Mouse (Mus musculus) ES-E14 (cell line): ENCODE measurements at regions not wholly inside any gene's neighbourhood (a gene's known extent, or its start where the extent isn't known, plus 50 kb on each side); places are given as distances from the start of the nearest gene placed in this dataset.

Source experiments
- DNase-seq: peaks from one replicate; pipeline ENCODE4 v3.0.0-alpha.2; 2013; ENCODE audit warnings: low read depth, low spot score
- H3K27ac ChIP-seq: 2 replicates; pipeline ENCODE4 v1.5.1; 2012; ENCODE audit warnings: low read depth, mild to moderate bottlenecking, low read length, moderate library complexity, mixed read lengths; ENCODE audit not compliant: poor library complexity, insufficient read depth, severe bottlenecking
- H3K36me3 ChIP-seq: 2 replicates; pipeline ENCODE4 v1.6.1; 2012; ENCODE audit warnings: mild to moderate bottlenecking, low read length, moderate library complexity, mixed read lengths; ENCODE audit not compliant: control insufficient read depth, poor library complexity, insufficient read depth, severe bottlenecking
- H3K4me1 ChIP-seq, 2 experiments: fragments of 150-350 bp in 1 of 2; sonication (generic) in 1 of 2; 2 replicates each; pipeline ENCODE4 v1.6.1; 2012; ENCODE audit warnings: low read length in 2 of 2, mild to moderate bottlenecking in 1 of 2, mixed read lengths in 1 of 2; ENCODE audit not compliant: control insufficient read depth in 2 of 2, insufficient read depth in 2 of 2, poor library complexity in 1 of 2
- H3K4me3 ChIP-seq, 2 experiments: fragments of 150-350 bp in 1 of 2; sonication (generic) in 1 of 2; 2 replicates each; pipeline ENCODE4 v1.5.1; 2012; ENCODE audit warnings: low read length in 2 of 2, low read depth in 1 of 2, mild to moderate bottlenecking in 1 of 2, mixed read lengths in 1 of 2; ENCODE audit not compliant: insufficient read depth in 1 of 2, poor library complexity in 1 of 2, severe bottlenecking in 1 of 2
- H3K9ac ChIP-seq: 2 replicates; pipeline ENCODE4 v1.6.1; 2012; ENCODE audit warnings: low read depth, mild to moderate bottlenecking, low read length, mixed read lengths; ENCODE audit not compliant: poor library complexity, insufficient read depth, severe bottlenecking
- H3K9me3 ChIP-seq: fragments of 150-350 bp; sonication (generic); 2 replicates; pipeline ENCODE4 v1.6.1; 2012; ENCODE audit warnings: low read depth, mild to moderate bottlenecking, low read length; ENCODE audit not compliant: control insufficient read depth, insufficient read depth
- CHD2 ChIP-seq: IDR thresholded peaks from 2 replicates; pipeline ENCODE4 v1.6.1; 2014; ENCODE audit warnings: mild to moderate bottlenecking, low read depth, low read length, inconsistent platforms
- HCFC1 ChIP-seq: IDR thresholded peaks from 2 replicates; pipeline ENCODE4 v1.6.1; 2012; ENCODE audit warnings: low read length, inconsistent platforms, borderline replicate concordance; ENCODE audit not compliant: insufficient read depth
- MAFK ChIP-seq: IDR thresholded peaks from 2 replicates; pipeline ENCODE4 v1.6.1; 2014; ENCODE audit warnings: mild to moderate bottlenecking, low read depth, low read length, inconsistent platforms; ENCODE audit not compliant: insufficient read depth
- ZC3H11A ChIP-seq: IDR thresholded peaks from 2 replicates; pipeline ENCODE4 v1.6.1; 2012; ENCODE audit warnings: low read depth, mild to moderate bottlenecking, inconsistent platforms, low read length, borderline replicate concordance
- ZNF384 ChIP-seq: IDR thresholded peaks from 2 replicates; pipeline ENCODE4 v1.6.1; 2012; ENCODE audit warnings: low read depth, low read length, inconsistent platforms
- in situ Hi-C, 2 experiments: fragments of 600-800 bp; cut with MboI; formaldehyde crosslinking; loops; one replicate each; pipeline ENCODE4 v1.15.1; 2025; ENCODE audit warnings: low sequenced_read_pairs in 2 of 2, inconsistent platforms in 1 of 2; ENCODE audit not compliant: unreplicated experiment in 2 of 2

- no peaks in the 10 kb centered on the region for H3K36me3 ChIP-seq
- H3K27ac ChIP-seq, result no peak overlapping the region
- TF ChIP-seq ZNF384 (no peak), ZC3H11A (no peak), HCFC1 (no peak), MAFK (no peak), CHD2 (no peak)
- H3K4me3 ChIP-seq, result no peak overlapping the region
- DNase-seq, result no peak
- in situ Hi-C loops, result no loop called here
- H3K9ac ChIP-seq, result no peak overlapping the region
- peaks cover 10 to 17% of the 10 kb centered on the region in 2 experiments; a peak in 3 of 4 replicates for H3K4me1 ChIP-seq
- no peaks in the 10 kb centered on the region for H3K9me3 ChIP-seq
Measured at GRCm38 (mm10) chr10:17235955-17236650, 486.9 kb upstream of the Cited2 start.

- in situ Hi-C loops, result no loop called here
- Histone ChIP-seq H3K36me3 (no peaks in the 10 kb centered on the region), H3K9ac (no peak overlapping the region), H3K9me3 (no peaks in the 10 kb centered on the region), H3K27ac (no peak overlapping the region), H3K4me1 (peaks cover 10 to 17% of the 10 kb centered on the region in 2 experiments; a peak in 3 of 4 replicates), H3K4me3 (no peak overlapping the region)
- no peak for TF ChIP-seq MAFK
- TF ChIP-seq ZC3H11A, result no peak
- TF ChIP-seq ZNF384, result no peak
- no peak for TF ChIP-seq HCFC1
- no peak for TF ChIP-seq CHD2
- DNase-seq, result no peak
Measured at GRCm38 (mm10) chr10:17236761-17237160, 486.3 kb upstream of the Cited2 start.

GRCm38 (mm10) chr10:17237463-17237862, 485.6 kb upstream of the Cited2 start:
- H3K27ac ChIP-seq, result peak overlapping the region; percentile 24; the same call in 1 of the 2 replicates

GRCm38 (mm10) chr10:17237918-17238850, 484.8 kb upstream of the Cited2 start:
- H3K27ac ChIP-seq, result peak overlapping the region; percentile 24; the same call in 1 of the 2 replicates
- no peak for TF ChIP-seq MAFK
- no peak for DNase-seq

More at GRCm38 (mm10) chr10:17237463-17237862, 485.6 kb upstream of the Cited2 start:
- no peak for DNase-seq
- H3K36me3 ChIP-seq, result no peaks in the 10 kb centered on the region
- no peak overlapping the region; a peak in 1 of 4 replicates for H3K4me3 ChIP-seq
- peaks cover 10 to 16% of the 10 kb centered on the region in 2 experiments; a peak in 3 of 4 replicates for H3K4me1 ChIP-seq
- in situ Hi-C loops, result no loop called here
- H3K9me3 ChIP-seq, result no peaks in the 10 kb centered on the region
- TF ChIP-seq HCFC1 (no peak), ZC3H11A (no peak), MAFK (no peak), ZNF384 (no peak), CHD2 (no peak)
- H3K9ac ChIP-seq, result no peak overlapping the region

More at GRCm38 (mm10) chr10:17237918-17238850, 484.8 kb upstream of the Cited2 start:
- Histone ChIP-seq H3K4me1 (peaks cover 10 to 16% of the 10 kb centered on the region in 2 experiments; a peak in 3 of 4 replicates), H3K9ac (no peak overlapping the region), H3K4me3 (no peak overlapping the region; a peak in 1 of 4 replicates), H3K36me3 (no peaks in the 10 kb centered on the region), H3K9me3 (no peaks in the 10 kb centered on the region)
- in situ Hi-C loops, result no loop called here
